Mouse (Mus musculus) heart, postnatal 25 days (tissue): ENCODE data around the gene Il27. TPM values are rescaled to one million over a fixed set of nuclear protein-coding genes. Genes with fewer than 3 reads are reported as not detected.
"Not testable (repeated sequence)": the region's sequence is repeated elsewhere in the genome, so short reads cannot be mapped to it uniquely, and the experiment has no call there.

ENCODE experiments used
- DNase-seq: peaks from one replicate; pipeline ENCODE4 v3.0.0; 2022; ENCODE audit warnings: low spot score
- intact Hi-C: fragments of 180-260 bp; cut with DNase I; formaldehyde crosslinking; loops from one replicate; pipeline ENCODE4 v1.15.1; 2025
- total RNA-seq, 2 experiments: library from RNA; stranded (reverse); gene quantifications; 2 replicates each; pipeline ENCODE4 v1.2.3; 2021

The Il27 gene
- total RNA-seq = not detected

DNA sequence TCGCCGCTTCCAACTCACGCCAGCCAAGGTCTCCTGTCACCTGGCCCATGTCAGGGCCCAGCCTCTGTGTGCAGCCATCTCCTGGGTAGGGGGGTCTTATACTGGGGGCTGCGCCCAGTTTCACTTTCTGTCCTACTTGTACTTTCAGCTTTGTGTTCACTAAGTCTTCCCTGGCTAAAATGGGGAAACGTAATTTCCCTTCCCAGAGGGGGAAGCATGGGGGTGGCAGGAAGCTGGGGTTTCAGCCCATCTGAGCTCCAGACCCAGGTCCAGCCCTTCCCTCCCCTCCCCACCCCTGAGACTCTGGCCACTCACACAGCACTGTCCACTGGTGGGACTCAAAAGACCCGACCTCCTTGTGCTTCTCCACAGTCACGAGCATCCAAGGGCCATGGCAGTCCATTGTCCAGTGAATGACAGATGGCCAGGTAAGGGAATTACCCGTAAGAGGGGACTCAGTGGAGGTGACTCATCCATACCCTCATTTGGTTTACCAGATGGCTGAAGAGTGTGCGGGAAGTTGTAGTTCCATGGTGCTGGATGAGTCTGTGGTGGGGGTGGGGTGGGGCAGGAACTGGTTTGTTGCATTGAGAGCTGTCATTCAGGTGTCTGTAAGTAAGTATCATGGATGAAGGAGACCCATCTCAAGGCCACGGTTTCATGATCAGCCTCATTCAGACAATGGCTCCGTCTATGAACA lies at the start of gene Il27:
Gene Il27 (minus strand): TSS at position 80 of the 700 bp plus-strand sequence.
- DNase-seq = no peak
- intact Hi-C loops = no loop called here

DNA sequence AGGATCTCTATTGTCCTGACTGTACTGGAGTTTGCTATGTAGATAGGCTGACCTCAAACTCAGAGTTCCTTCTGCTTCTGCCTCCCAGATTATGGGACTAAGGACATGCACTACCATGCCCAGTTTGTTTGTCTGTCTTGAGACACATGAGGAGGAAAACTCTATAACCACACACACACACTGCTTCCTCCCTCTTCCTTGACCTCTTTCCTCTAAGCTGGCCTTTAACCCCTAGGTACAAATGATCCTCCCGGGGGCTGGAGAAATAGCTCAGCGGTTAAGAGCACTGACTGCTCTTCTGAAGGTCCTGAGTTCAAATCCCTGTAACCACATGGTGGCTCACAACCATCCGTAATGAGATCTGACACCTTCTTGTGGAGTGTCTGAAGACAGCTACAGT lies 49.6 kb upstream of the Il27 start:
- no peak for DNase-seq
- intact Hi-C loops = no loop called here

- intact Hi-C loops = loop anchor here (1.0 kb wide), 1 partner anchor 50 kb away; no protein-coding TSS in a partner anchor
- DNase-seq = not testable (repeated sequence)
Measured at GRCm38 (mm10) chr7:126643244-126643617, 48.5 kb upstream of the Il27 start.

DNA sequence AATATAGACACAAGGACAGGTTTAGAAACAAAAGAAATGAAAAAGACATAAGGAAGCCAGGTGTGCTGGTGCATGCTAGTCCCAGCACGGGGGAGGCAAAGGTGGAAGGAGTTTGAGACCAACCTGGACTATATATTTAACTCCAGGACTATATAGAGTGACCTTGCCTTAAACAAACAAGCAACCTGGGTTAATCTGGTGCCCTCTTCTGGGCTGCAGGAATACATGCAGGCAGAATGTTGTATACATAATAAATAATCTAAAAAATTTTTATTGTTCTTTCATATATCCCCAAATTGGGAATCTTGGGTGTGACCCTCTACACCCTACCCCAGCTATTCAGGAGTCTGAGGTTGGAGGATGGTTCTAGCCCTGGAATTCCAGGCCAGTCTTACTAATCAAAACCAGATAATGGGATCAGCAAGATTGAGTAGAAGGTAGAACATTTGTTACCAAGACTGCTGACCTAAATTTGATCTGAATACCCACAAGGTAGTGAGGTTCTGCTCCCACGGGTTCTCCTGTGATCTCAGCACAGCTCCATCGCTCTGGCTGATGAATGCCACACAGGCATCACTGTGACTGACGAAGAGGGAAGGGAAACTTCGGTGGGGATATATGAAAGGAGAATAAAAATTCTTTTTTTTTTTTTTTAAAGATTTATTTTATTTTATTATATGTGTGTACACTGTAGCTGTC lies 48.0 kb upstream of the Il27 start:
- DNase-seq = no peak
- intact Hi-C loops = loop anchor here (1.0 kb wide), 1 partner anchor 51 kb away; no protein-coding TSS in a partner anchor

DNA sequence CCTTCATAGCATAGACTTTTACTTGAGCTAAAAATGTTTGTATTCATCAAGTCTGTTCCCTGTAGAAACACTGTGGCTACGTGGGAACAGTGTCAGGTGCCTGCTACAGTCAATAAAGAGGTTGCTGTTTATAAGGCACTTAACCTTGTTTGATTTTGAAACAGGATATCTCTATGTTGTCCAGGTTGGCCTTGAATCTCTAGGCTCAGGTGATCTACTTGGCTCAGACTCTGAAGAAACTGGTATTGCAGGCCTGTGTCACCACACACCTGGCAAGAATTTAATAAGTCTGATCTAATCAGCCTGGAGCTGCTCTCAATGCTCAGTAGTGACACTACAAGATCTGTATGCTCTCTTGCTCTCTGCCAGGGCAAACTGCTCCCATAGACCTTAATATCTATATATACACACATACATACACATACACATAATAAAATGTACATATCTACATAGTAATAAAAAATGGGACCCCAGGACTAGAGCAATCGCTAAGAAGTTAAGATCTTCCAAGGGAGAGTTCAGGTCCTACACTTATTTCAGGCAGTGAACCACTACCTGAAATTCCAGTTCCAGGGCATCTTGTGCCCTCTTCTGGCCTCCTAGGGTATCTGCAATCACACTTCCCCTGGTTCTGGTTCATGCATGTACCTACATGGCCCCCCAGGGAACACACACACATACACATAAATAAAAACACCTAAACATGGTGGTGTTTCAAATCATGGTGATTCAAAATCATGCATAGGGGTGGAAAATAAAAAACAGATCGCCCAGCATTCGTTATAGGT lies 42.2 kb upstream of the Il27 start:
- no peak for DNase-seq
- intact Hi-C loops = loop anchor here (2.0 to 5.0 kb wide), 3 partner anchors 50 to 240 kb away; partner anchors contain the start of gene Nfatc2ip

- no peak for DNase-seq
- intact Hi-C loops = loop anchor here (5.0 kb wide), 1 partner anchor 238 kb away; the partner anchor contains the start of gene Nfatc2ip
Measured at GRCm38 (mm10) chr7:126635375-126635774, 40.6 kb upstream of the Il27 start.

- DNase-seq = no peak
- intact Hi-C loops = no loop called here
Measured at GRCm38 (mm10) chr7:126632478-126632877, 37.7 kb upstream of the Il27 start.

DNA sequence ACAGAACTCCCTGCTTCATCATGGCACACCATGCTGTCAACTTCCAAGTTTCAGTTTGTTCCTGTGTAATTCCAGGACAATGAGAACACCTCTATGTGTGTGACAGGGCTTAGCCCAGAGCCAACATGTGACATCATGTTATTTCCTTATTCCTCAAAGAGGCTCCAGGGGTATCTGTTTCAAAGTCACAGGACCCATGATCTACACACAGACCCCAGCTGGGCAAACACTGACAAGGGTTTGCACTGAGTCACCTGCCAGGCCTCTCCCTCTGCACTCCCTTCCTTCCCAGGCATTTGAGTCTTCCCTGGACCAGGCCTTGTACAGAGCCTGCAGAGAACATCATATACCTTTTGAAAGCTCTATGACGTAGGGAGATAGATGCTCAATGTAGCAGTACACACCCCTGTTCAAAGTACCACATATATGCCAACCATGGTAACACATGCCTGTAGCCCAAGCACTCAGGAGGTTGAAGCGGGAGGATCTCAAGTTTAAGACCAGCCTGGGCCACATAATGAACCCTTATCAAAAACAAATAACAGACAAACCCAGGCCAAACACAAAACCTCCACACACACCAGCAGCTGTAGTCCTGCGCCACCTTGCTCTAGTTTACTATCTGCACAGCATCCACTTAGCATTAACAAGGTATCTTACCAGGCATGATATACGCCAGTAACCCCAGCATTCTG lies 36.2 kb upstream of the Il27 start, which contains the start of gene Nupr1:
Gene Nupr1 (minus strand): TSS at position 38 of the 695 bp plus-strand sequence.
- DNase-seq = no peak
- intact Hi-C loops = no loop called here

DNA sequence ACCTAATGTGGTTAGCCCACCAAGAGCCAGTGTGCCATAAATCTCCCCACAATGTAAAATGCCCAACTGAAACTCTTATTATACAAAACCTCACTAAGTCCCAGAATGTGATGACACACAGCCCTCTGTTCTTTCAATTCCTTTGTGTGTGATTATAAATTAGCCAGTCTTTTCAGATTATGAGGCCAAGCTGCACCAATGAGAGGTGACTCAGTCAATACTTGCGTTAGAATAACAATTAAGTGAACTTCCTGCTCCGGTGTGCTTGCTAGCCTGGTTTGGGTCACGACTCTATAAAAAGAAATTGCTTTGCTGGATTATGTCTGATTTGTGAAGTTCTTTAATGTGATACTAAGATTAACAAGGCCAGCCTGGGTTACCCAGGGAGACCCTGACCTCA lies 35.2 kb upstream of the Il27 start:
- intact Hi-C loops = no loop called here
- no peak for DNase-seq

- DNase-seq = no peak
- intact Hi-C loops = no loop called here
Measured at GRCm38 (mm10) chr7:126628111-126628510, 33.4 kb upstream of the Il27 start.

DNA sequence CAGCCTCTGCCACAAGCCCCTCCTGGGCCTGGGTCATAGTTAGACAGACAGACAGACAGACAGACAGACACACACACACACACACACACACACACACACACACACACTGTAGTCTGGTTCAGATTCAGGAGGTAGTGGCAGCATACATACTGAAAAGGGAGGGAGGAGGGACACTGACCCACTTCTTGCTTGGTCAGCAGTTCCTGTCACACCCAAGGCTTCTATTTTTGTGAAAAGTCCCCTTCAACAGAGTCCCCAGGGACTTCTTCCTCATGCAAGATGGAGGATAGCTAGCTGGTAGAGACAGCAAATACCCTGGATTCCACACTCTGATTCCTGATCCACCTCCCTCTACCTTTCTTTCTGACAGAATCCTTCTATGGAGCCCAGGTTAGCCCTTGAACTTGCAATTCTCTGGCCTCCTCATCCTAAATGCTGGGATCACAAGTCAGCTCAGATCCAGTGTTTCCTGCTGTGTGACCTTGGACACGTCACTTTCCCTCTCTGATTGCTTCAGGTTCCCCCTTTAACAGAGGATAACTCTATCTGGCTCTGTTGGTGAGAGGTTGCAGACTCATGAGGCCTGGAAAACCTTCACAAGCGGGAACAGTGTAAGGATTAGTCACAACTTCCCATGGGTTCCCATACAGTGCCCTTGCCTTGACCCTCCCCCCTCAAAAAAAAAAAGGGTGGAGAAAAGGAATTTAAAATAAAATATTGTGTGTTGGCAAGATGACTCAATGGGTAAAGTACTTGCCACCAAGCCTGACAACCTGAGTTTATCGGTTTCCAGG lies 31.3 kb upstream of the Il27 start:
- intact Hi-C loops = no loop called here
- no peak for DNase-seq

DNA sequence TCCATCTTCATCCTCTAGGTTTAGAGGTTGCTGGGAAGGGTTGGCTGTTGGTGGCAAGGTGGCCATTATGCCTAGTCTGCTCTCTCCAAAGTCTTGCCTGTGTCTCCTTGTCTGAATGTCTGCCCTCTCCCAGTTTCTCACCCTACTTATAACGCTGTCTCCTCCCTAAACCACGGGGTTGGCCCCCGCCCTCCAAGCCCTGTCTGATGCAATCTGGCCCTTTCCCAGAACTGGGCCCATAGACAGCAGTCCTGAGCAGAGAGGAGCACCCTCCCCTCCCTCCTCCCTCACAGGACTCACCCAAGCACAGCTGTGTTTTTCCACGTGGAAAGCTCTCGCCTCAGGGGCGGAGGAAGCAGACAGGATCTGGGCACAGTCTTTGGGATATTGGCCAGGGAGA lies 30.6 kb upstream of the Il27 start:
- intact Hi-C loops = no loop called here
- peak; percentile 88 for DNase-seq

DNA sequence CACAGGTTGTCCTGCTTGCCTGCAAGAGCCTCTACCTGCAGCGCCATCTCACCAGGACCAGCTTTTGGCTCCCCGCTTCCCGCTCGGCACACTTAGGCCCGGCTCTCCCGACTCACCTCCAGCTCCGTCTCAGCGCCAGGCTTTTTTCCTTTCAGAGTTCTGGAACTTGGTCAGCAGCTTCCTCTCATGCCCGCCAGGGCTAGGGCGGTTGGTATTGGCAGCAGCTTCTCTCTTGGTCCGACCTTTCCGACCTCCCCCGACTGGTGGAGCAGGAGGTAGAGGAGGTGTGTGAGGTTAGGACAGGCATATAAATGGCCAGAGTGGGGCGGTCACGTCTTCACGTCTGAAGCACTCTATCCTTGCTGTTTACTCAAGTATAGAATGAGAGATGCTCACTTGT lies 30.0 kb upstream of the Il27 start:
- intact Hi-C loops = no loop called here
- no peak for DNase-seq

GRCm38 (mm10) chr7:126623381-126623780 lies 28.6 kb upstream of the Il27 start:
- DNase-seq = no peak
- intact Hi-C loops = no loop called here

- intact Hi-C loops = no loop called here
- no peak for DNase-seq
Measured at GRCm38 (mm10) chr7:126621452-126622359, 27.0 kb upstream of the Il27 start.

DNA sequence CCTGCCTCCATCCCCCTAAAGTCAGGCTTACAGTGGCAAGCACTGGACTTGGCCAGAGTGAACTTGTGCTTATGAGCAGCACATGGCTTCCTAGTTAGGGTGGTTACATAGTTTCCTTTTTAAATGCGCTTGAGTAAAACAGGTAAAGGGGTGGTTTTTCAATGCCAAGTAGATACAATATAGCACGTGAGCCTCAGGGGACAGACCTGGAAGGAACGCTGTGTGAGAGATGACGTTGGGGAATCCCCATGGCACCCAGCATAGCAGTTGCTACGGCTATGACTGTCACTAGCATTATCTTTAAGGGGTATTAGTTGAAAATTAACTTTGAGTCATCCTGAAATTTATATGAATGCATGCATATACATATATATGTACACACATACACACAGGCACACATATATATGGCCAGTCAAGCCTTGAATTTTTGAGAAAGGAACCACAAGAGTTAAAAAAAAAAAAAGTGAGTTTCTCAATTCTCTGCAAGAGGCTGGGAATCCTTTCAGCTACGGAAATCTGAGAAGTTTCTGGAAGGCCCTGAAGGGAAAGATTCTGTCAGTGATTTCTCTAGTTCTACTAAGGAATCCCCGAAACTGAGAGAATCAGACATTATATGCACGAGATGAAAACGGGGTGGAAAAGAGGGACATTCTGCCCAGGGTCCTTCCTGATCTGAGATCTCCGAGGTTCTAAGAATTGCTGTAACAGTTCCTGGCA lies 25.0 kb upstream of the Il27 start:
- intact Hi-C loops = no loop called here
- DNase-seq = no peak

GRCm38 (mm10) chr7:126616707-126617106 lies 22.0 kb upstream of the Il27 start:
- DNase-seq = no peak
- intact Hi-C loops = no loop called here

GRCm38 (mm10) chr7:126612736-126613135 lies 18.0 kb upstream of the Il27 start:
- intact Hi-C loops = no loop called here
- no peak for DNase-seq
